Mouse (Mus musculus): ENCODE results near the gene Ank3. TPM values are rescaled to one million over a fixed set of nuclear protein-coding genes. Genes with fewer than 3 reads are reported as not detected.

The Ank3 gene
- polyA plus RNA-seq, 1 experiment from 2014 or later: 48.8 TPM

DNA sequence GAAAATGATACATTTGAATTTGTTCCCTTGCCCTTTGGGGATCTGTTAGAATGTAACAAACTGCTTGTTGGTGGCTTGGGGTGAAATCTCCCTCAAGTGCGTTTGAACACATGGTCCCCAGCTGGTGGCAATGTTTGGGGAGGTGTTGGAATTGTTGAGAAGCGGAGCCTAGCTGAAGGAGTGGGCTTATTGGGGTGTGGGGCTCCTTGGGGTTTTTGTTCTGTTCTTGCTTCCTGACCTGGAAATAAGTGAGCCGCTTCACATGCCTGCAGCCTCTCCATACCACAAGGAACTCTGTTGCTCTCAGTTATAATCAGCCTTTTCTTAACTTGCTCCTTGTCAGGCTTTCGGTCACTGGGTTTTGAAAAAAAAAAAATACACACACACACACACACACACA is 73.3 kb downstream of the Ank3 start:
- Histone ChIP-seq H3K27ac (no peak overlapping the region), H3K4me1 (replicated peaks; ENCODE audit: insufficient read depth, low read length) (no peaks in the 10 kb centered on the region), H3K4me3 (replicated peaks; ENCODE audit: low read depth, low read length) (no peak overlapping the region), H3K9ac (ENCODE audit: low read depth, low read length) (no peak overlapping the region), H3K27me3 (ENCODE audit: insufficient read depth, low read length) (no peaks in the 10 kb centered on the region), H3K9me3 (replicated peaks; ENCODE audit: low read length) (no peaks in the 10 kb centered on the region), H3K36me3 (ENCODE audit: insufficient read depth, low read length) (no peaks in the 10 kb centered on the region), H3K4me2 (ENCODE audit: low read length) (no peak overlapping the region)
- 84% methylated on average over 4 of the region's 4 CpGs for WGBS
- ATAC-seq (replicated peaks; ENCODE audit: low FRiP score, low read depth): no peak
- DNase-seq (ENCODE audit: low spot score): no peak
- no peak for TF ChIP-seq CTCF (IDR thresholded peaks at IDR 0.05; ENCODE audit: low read depth)

DNA sequence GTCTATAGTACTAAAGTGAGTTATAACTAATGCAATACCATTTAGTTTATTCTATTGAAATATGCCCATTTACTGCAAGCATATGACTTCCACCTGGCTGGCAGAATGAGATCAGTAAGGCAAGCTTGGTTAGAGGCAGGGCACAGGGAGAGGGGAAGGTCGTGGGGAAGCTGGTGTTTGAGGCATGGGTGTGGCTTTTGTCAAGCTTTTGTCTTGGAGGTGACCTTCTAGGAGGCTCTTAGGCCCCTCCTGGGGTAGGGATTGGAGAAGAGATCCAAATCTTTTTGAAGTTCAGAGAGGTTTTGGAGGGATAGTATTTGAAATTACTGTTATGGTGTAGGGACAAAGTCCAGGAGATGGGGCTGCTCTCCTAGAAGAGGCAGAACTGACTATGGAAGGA is 78.3 kb downstream of the Ank3 start:
- H3K4me2 ChIP-seq (ENCODE audit: low read length): no peak overlapping the region
- WGBS: 17% methylated on average over 1 of the region's 1 CpGs
- ATAC-seq (replicated peaks; ENCODE audit: low FRiP score, low read depth) (no peak), DNase-seq (ENCODE audit: low spot score) (no peak)
- H3K4me3 ChIP-seq (replicated peaks; ENCODE audit: low read depth, low read length): no peak overlapping the region
- no peak overlapping the region for H3K27ac ChIP-seq
- H3K9me3 ChIP-seq (replicated peaks; ENCODE audit: low read length): no peaks in the 10 kb centered on the region
- no peaks in the 10 kb centered on the region for H3K36me3 ChIP-seq (ENCODE audit: insufficient read depth, low read length)
- no peaks in the 10 kb centered on the region for H3K4me1 ChIP-seq (replicated peaks; ENCODE audit: insufficient read depth, low read length)
- H3K27me3 ChIP-seq (ENCODE audit: insufficient read depth, low read length): no peaks in the 10 kb centered on the region
- TF ChIP-seq CTCF (IDR thresholded peaks at IDR 0.05; ENCODE audit: low read depth): no peak
- no peak overlapping the region for H3K9ac ChIP-seq (ENCODE audit: low read depth, low read length)

DNA sequence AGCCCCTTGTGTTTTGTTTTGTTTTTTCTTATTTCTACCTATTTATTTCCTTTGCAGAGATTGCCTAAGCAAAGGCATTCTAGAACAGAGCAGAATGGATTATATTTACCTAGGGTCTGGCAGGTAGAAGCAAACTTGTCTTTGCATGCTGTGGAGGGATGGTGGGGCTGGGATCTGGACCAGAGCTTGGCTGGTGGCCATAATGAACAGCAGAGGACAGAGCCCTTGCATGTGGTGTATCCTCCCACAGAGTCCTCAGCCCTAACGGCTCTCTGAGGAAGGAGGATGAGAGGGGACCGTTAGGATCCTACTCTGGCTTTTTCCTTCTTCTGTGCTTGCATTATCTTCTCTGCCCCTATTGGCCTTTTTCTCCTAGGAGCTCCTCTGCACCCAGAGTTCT is 79.1 kb downstream of the Ank3 start:
- Histone ChIP-seq H3K36me3 (ENCODE audit: insufficient read depth, low read length) (no peaks in the 10 kb centered on the region), H3K9me3 (replicated peaks; ENCODE audit: low read length) (no peaks in the 10 kb centered on the region), H3K4me3 (replicated peaks; ENCODE audit: low read depth, low read length) (no peak overlapping the region), H3K27ac (no peak overlapping the region), H3K9ac (ENCODE audit: low read depth, low read length) (no peak overlapping the region), H3K4me2 (ENCODE audit: low read length) (no peak overlapping the region), H3K27me3 (ENCODE audit: insufficient read depth, low read length) (no peaks in the 10 kb centered on the region), H3K4me1 (replicated peaks; ENCODE audit: insufficient read depth, low read length) (no peaks in the 10 kb centered on the region)
- TF ChIP-seq CTCF (IDR thresholded peaks at IDR 0.05; ENCODE audit: low read depth): no peak
- no peak for ATAC-seq (replicated peaks; ENCODE audit: low FRiP score, low read depth)
- WGBS: 37% methylated on average over 2 of the region's 2 CpGs
- no peak for DNase-seq (ENCODE audit: low spot score)

DNA sequence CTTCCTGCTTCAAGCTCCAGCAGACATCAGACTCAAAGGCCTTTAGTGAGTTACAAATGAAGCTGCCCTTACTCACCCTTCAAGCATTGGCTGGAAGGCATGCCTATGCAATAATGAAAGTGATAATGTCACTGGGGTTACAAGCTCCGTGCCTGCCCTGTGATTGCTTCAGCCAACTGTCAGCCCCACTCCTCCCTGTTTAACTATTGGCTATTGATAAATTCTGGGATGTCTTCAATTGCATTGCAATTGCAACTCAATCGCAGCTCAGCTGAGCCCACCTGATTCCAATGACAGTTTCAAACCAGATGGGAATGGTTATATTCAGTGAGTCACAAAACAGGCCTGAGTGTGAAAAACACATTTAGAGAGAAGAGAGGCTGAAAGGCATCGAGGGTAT is 80.3 kb downstream of the Ank3 start:
- Histone ChIP-seq H3K36me3 (ENCODE audit: insufficient read depth, low read length) (no peaks in the 10 kb centered on the region), H3K9me3 (replicated peaks; ENCODE audit: low read length) (no peaks in the 10 kb centered on the region), H3K27ac (no peak overlapping the region), H3K4me1 (replicated peaks; ENCODE audit: insufficient read depth, low read length) (no peaks in the 10 kb centered on the region), H3K9ac (ENCODE audit: low read depth, low read length) (no peak overlapping the region), H3K27me3 (ENCODE audit: insufficient read depth, low read length) (no peaks in the 10 kb centered on the region), H3K4me3 (replicated peaks; ENCODE audit: low read depth, low read length) (no peak overlapping the region), H3K4me2 (ENCODE audit: low read length) (no peak overlapping the region)
- 58% methylated on average over 3 of the region's 3 CpGs for WGBS
- no peak for DNase-seq (ENCODE audit: low spot score)
- no peak for TF ChIP-seq CTCF (IDR thresholded peaks at IDR 0.05; ENCODE audit: low read depth)
- no peak for ATAC-seq (replicated peaks; ENCODE audit: low FRiP score, low read depth)

DNA sequence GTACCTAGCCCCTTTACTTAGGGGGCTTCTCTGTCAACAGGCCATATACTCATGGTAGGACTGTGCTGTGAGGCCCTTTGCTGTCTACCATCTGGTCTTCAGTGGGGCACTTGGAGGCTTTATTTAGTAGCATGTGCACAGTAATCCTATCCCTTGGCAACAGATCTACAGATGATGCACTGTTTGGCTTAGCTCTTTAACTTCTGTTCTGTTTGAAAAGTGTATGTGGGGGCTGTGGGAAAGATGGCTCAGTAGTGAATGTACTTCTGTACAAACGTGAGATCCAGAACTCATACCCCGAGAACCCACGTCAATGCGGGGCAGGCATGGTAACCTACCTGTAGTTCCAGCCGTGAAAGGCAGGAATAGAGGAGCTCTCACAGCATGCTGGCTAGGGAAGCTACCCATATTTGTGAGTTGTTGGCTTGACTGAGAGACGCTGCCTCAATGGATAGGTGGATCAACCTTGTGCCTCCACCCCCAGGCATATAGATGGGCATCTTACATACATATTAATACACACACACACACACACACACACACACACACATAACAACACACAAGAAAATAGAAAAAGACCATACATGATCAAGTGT is 86.7 kb downstream of the Ank3 start:
- Histone ChIP-seq H3K4me3 (replicated peaks; ENCODE audit: low read depth, low read length) (no peak overlapping the region), H3K9me3 (replicated peaks; ENCODE audit: low read length) (no peaks in the 10 kb centered on the region), H3K36me3 (ENCODE audit: insufficient read depth, low read length) (no peaks in the 10 kb centered on the region), H3K4me1 (replicated peaks; ENCODE audit: insufficient read depth, low read length) (no peaks in the 10 kb centered on the region), H3K9ac (ENCODE audit: low read depth, low read length) (no peak overlapping the region), H3K4me2 (ENCODE audit: low read length) (no peak overlapping the region), H3K27ac (no peak overlapping the region), H3K27me3 (ENCODE audit: insufficient read depth, low read length) (no peaks in the 10 kb centered on the region)
- DNase-seq (ENCODE audit: low spot score): no peak
- no peak for ATAC-seq (replicated peaks; ENCODE audit: low FRiP score, low read depth)
- WGBS: 93% methylated on average over 6 of the region's 6 CpGs
- TF ChIP-seq CTCF (IDR thresholded peaks at IDR 0.05; ENCODE audit: low read depth): no peak

DNA sequence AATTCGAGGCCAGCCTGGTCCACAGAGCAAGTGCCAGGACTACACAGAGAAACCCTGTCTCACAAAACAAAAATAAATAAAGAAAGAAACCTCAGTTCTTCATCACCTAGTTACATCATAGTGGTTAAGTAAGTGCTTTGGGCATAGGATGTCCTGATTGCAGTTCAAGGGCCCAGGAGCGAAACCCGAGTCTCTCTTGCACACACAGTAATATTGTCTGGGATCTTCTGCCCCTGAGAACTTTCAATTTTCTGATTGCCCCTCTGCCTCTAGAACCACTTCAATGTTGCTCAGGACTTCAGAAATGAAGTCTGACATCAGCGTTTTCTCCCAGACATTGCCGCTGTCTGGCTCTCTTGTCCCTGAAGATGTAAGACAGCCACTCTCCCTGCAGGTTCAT is 91.6 kb downstream of the Ank3 start:
- Histone ChIP-seq H3K27me3 (ENCODE audit: insufficient read depth, low read length) (no peaks in the 10 kb centered on the region), H3K9me3 (replicated peaks; ENCODE audit: low read length) (no peaks in the 10 kb centered on the region), H3K27ac (no peak overlapping the region), H3K4me2 (ENCODE audit: low read length) (no peak overlapping the region), H3K9ac (ENCODE audit: low read depth, low read length) (no peak overlapping the region), H3K4me3 (replicated peaks; ENCODE audit: low read depth, low read length) (no peak overlapping the region), H3K36me3 (ENCODE audit: insufficient read depth, low read length) (no peaks in the 10 kb centered on the region), H3K4me1 (replicated peaks; ENCODE audit: insufficient read depth, low read length) (no peaks in the 10 kb centered on the region)
- no peak for TF ChIP-seq CTCF (IDR thresholded peaks at IDR 0.05; ENCODE audit: low read depth)
- 85% methylated on average over 5 of the region's 5 CpGs for WGBS
- ATAC-seq (replicated peaks; ENCODE audit: low FRiP score, low read depth) (no peak), DNase-seq (ENCODE audit: low spot score) (no peak)

DNA sequence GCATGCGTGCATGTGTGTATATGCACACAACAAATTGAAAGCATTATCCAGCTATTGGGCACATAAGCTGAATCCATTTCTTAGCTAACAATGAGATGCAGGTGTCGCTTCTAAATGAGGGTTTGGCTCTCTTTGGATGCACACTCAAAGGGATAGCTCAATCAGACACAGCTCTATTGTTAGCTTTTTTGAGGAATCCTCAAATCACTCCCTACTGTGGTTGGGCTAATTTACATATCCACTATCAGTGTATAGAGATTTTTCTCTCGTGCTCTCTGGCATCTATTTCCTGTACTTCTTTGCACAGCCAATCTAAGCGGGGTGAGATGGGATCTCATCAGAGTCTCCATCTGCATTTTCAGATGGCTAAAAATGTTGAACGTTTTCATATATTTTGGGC is 93.4 kb downstream of the Ank3 start:
- Histone ChIP-seq H3K36me3 (ENCODE audit: insufficient read depth, low read length) (no peaks in the 10 kb centered on the region), H3K27ac (no peak overlapping the region), H3K4me2 (ENCODE audit: low read length) (no peak overlapping the region), H3K4me3 (replicated peaks; ENCODE audit: low read depth, low read length) (no peak overlapping the region), H3K27me3 (ENCODE audit: insufficient read depth, low read length) (no peaks in the 10 kb centered on the region), H3K9ac (ENCODE audit: low read depth, low read length) (no peak overlapping the region), H3K9me3 (replicated peaks; ENCODE audit: low read length) (no peaks in the 10 kb centered on the region), H3K4me1 (replicated peaks; ENCODE audit: insufficient read depth, low read length) (no peaks in the 10 kb centered on the region)
- no peak for DNase-seq (ENCODE audit: low spot score)
- WGBS: 79% methylated on average over 5 of the region's 5 CpGs
- no peak for ATAC-seq (replicated peaks; ENCODE audit: low FRiP score, low read depth)
- TF ChIP-seq CTCF (IDR thresholded peaks at IDR 0.05; ENCODE audit: low read depth): no peak

Measured in kidney, postnatal 0 days (tissue).